Mouse (Mus musculus): ENCODE measurements around the gene 4930432K21Rik. TPM values are rescaled to one million over a fixed set of nuclear protein-coding genes. Genes with fewer than 3 reads are reported as not detected.

Gene 4930432K21Rik
- polyA plus RNA-seq, 1 experiment: 0.79 TPM

- no peak overlapping the region for H3K27ac ChIP-seq (replicated peaks; ENCODE audit: low read depth, low read length)
- no peak overlapping the region for H3K4me3 ChIP-seq (ENCODE audit: insufficient read depth, low read depth, low read length)
- H3K4me1 ChIP-seq (ENCODE audit: control insufficient read depth, insufficient read depth, insufficient read length, low read length): no peaks in the 10 kb centered on the region
Measured at GRCm38 (mm10) chr8:84128277-84128676, 19.5 kb upstream of the 4930432K21Rik start.

GRCm38 (mm10) chr8:84130806-84131205 is 17.0 kb upstream of the 4930432K21Rik start:
- no peak overlapping the region for H3K27ac ChIP-seq (replicated peaks; ENCODE audit: low read depth, low read length)
- no peaks in the 10 kb centered on the region for H3K4me1 ChIP-seq (ENCODE audit: control insufficient read depth, insufficient read depth, insufficient read length, low read length)
- H3K4me3 ChIP-seq (ENCODE audit: insufficient read depth, low read depth, low read length): no peak overlapping the region

GRCm38 (mm10) chr8:84132225-84132624 is 15.6 kb upstream of the 4930432K21Rik start:
- no peak overlapping the region for H3K4me3 ChIP-seq (ENCODE audit: insufficient read depth, low read depth, low read length)
- no peak overlapping the region for H3K27ac ChIP-seq (replicated peaks; ENCODE audit: low read depth, low read length)
- H3K4me1 ChIP-seq (ENCODE audit: control insufficient read depth, insufficient read depth, insufficient read length, low read length): no peaks in the 10 kb centered on the region

- H3K4me1 ChIP-seq (ENCODE audit: control insufficient read depth, insufficient read depth, insufficient read length, low read length): no peaks in the 10 kb centered on the region
- no peak overlapping the region for H3K4me3 ChIP-seq (ENCODE audit: insufficient read depth, low read depth, low read length)
- no peak overlapping the region for H3K27ac ChIP-seq (replicated peaks; ENCODE audit: low read depth, low read length)
Measured at GRCm38 (mm10) chr8:84137848-84138247, 10.0 kb upstream of the 4930432K21Rik start.

GRCm38 (mm10) chr8:84140838-84141237 is 7.0 kb upstream of the 4930432K21Rik start:
- Histone ChIP-seq H3K4me3 (ENCODE audit: insufficient read depth, low read depth, low read length) (no peak overlapping the region), H3K27ac (replicated peaks; ENCODE audit: low read depth, low read length) (no peak overlapping the region), H3K4me1 (ENCODE audit: control insufficient read depth, insufficient read depth, insufficient read length, low read length) (no peaks in the 10 kb centered on the region)

- Histone ChIP-seq H3K4me3 (ENCODE audit: insufficient read depth, low read depth, low read length) (no peak overlapping the region), H3K4me1 (ENCODE audit: control insufficient read depth, insufficient read depth, insufficient read length, low read length) (peaks cover 6% of the 10 kb centered on the region), H3K27ac (replicated peaks; ENCODE audit: low read depth, low read length) (no peak overlapping the region)
Measured at GRCm38 (mm10) chr8:84144636-84145245, 3.1 kb upstream of the 4930432K21Rik start.

- H3K4me1 ChIP-seq (ENCODE audit: control insufficient read depth, insufficient read depth, insufficient read length, low read length): peaks cover 6% of the 10 kb centered on the region
- H3K27ac ChIP-seq (replicated peaks; ENCODE audit: low read depth, low read length): no peak overlapping the region
- peak overlapping the region; percentile 73 for H3K4me3 ChIP-seq (ENCODE audit: insufficient read depth, low read depth, low read length)
Measured at GRCm38 (mm10) chr8:84147324-84147766, 480 bp upstream of the 4930432K21Rik start.

GRCm38 (mm10) chr8:84148531-84148850 is 666 bp downstream of the 4930432K21Rik start:
- Histone ChIP-seq H3K4me3 (ENCODE audit: insufficient read depth, low read depth, low read length) (peak overlapping the region; percentile 65), H3K4me1 (ENCODE audit: control insufficient read depth, insufficient read depth, insufficient read length, low read length) (peaks cover 6% of the 10 kb centered on the region), H3K27ac (replicated peaks; ENCODE audit: low read depth, low read length) (no peak overlapping the region)

- Histone ChIP-seq H3K4me1 (ENCODE audit: control insufficient read depth, insufficient read depth, insufficient read length, low read length) (peaks cover 6% of the 10 kb centered on the region), H3K27ac (replicated peaks; ENCODE audit: low read depth, low read length) (no peak overlapping the region), H3K4me3 (ENCODE audit: insufficient read depth, low read depth, low read length) (no peak overlapping the region)
Measured at GRCm38 (mm10) chr8:84149181-84149580, 1.4 kb downstream of the 4930432K21Rik start.

GRCm38 (mm10) chr8:84157620-84158019 is 9.8 kb downstream of the 4930432K21Rik start:
- Histone ChIP-seq H3K4me3 (ENCODE audit: insufficient read depth, low read depth, low read length) (no peak overlapping the region), H3K4me1 (ENCODE audit: control insufficient read depth, insufficient read depth, insufficient read length, low read length) (no peaks in the 10 kb centered on the region), H3K27ac (replicated peaks; ENCODE audit: low read depth, low read length) (no peak overlapping the region)

- no peaks in the 10 kb centered on the region for H3K4me1 ChIP-seq (ENCODE audit: control insufficient read depth, insufficient read depth, insufficient read length, low read length)
- H3K4me3 ChIP-seq (ENCODE audit: insufficient read depth, low read depth, low read length): no peak overlapping the region
- no peak overlapping the region for H3K27ac ChIP-seq (replicated peaks; ENCODE audit: low read depth, low read length)
Measured at GRCm38 (mm10) chr8:84167696-84168095, 19.9 kb downstream of the 4930432K21Rik start.

GRCm38 (mm10) chr8:84170096-84170495 is 22.3 kb downstream of the 4930432K21Rik start:
- Histone ChIP-seq H3K4me1 (ENCODE audit: control insufficient read depth, insufficient read depth, insufficient read length, low read length) (no peaks in the 10 kb centered on the region), H3K27ac (replicated peaks; ENCODE audit: low read depth, low read length) (no peak overlapping the region), H3K4me3 (ENCODE audit: insufficient read depth, low read depth, low read length) (no peak overlapping the region)

GRCm38 (mm10) chr8:84173861-84174260 is 26.0 kb downstream of the 4930432K21Rik start:
- no peaks in the 10 kb centered on the region for H3K4me1 ChIP-seq (ENCODE audit: control insufficient read depth, insufficient read depth, insufficient read length, low read length)
- no peak overlapping the region for H3K4me3 ChIP-seq (ENCODE audit: insufficient read depth, low read depth, low read length)
- no peak overlapping the region for H3K27ac ChIP-seq (replicated peaks; ENCODE audit: low read depth, low read length)

- H3K4me3 ChIP-seq (ENCODE audit: insufficient read depth, low read depth, low read length): no peak overlapping the region
- no peaks in the 10 kb centered on the region for H3K4me1 ChIP-seq (ENCODE audit: control insufficient read depth, insufficient read depth, insufficient read length, low read length)
- H3K27ac ChIP-seq (replicated peaks; ENCODE audit: low read depth, low read length): no peak overlapping the region
Measured at GRCm38 (mm10) chr8:84176560-84176959, 28.7 kb downstream of the 4930432K21Rik start.

- Histone ChIP-seq H3K4me3 (ENCODE audit: insufficient read depth, low read depth, low read length) (no peak overlapping the region), H3K27ac (replicated peaks; ENCODE audit: low read depth, low read length) (no peak overlapping the region), H3K4me1 (ENCODE audit: control insufficient read depth, insufficient read depth, insufficient read length, low read length) (no peaks in the 10 kb centered on the region)
Measured at GRCm38 (mm10) chr8:84177405-84177804, 29.6 kb downstream of the 4930432K21Rik start.

- Histone ChIP-seq H3K27ac (replicated peaks; ENCODE audit: low read depth, low read length) (no peak overlapping the region), H3K4me3 (ENCODE audit: insufficient read depth, low read depth, low read length) (no peak overlapping the region)
Measured at GRCm38 (mm10) chr8:84178592-84178991, 30.8 kb downstream of the 4930432K21Rik start.

More at GRCm38 (mm10) chr8:84178592-84178991, 30.8 kb downstream of the 4930432K21Rik start:
- H3K4me1 ChIP-seq (ENCODE audit: control insufficient read depth, insufficient read depth, insufficient read length, low read length): no peaks in the 10 kb centered on the region
